Mouse (Mus musculus) MEL (cell line): ENCODE results near the gene Kcnh4.

ENCODE experiments used
- CHD2 ChIP-seq: IDR thresholded peaks from 2 replicates; pipeline ENCODE4 v1.6.1; 2011; ENCODE audit warnings: low read length, improper control_type of control experiment
- CTCF ChIP-seq, 3 experiments: IDR thresholded peaks in 2 of 3; conservative IDR thresholded peaks in 1 of 3; 2 replicates each; pipeline ENCODE4 v1.5.1; 2011 to 2012; ENCODE audit warnings: low read length in 3 of 3, low read depth in 2 of 3, mild to moderate bottlenecking in 2 of 3, improper control_type of control experiment in 1 of 3, inconsistent platforms in 1 of 3, mixed read lengths in 1 of 3, moderate library complexity in 1 of 3; ENCODE audit not compliant: control insufficient read depth in 1 of 3, insufficient read depth in 1 of 3, poor library complexity in 1 of 3, severe bottlenecking in 1 of 3
- HCFC1 ChIP-seq: IDR thresholded peaks from 2 replicates; pipeline ENCODE4 v1.6.1; 2012; ENCODE audit warnings: low read depth, mild to moderate bottlenecking, inconsistent platforms, low read length, improper control_type of control experiment, moderate library complexity
- RAD21 ChIP-seq: IDR thresholded peaks from 2 replicates; pipeline ENCODE4 v1.6.1; 2011; ENCODE audit warnings: mild to moderate bottlenecking, low read depth, low read length, improper control_type of control experiment
- TAL1 ChIP-seq: IDR thresholded peaks from 2 replicates; pipeline ENCODE4 v1.6.1; 2012; ENCODE audit warnings: mild to moderate bottlenecking, inconsistent platforms, low read length, moderate library complexity, mixed read lengths
- ZC3H11A ChIP-seq: IDR thresholded peaks from 2 replicates; pipeline ENCODE4 v1.6.1; 2012; ENCODE audit warnings: low read depth, mild to moderate bottlenecking, inconsistent platforms, low read length, improper control_type of control experiment

- TF ChIP-seq CHD2 (no peak), HCFC1 (no peak), TAL1 (no peak), RAD21 (peak; percentile 97), ZC3H11A (peak; percentile 96), CTCF (IDR thresholded peaks at IDR 0.05 in 2 of 3, conservative IDR thresholded peaks at IDR 0.05 in 1 of 3; ENCODE audit: control insufficient read depth in 1 of 3, insufficient read depth in 1 of 3, low read depth in 2 of 3, low read length in 3 of 3, poor library complexity in 1 of 3, severe bottlenecking in 1 of 3) (peak; percentile 98)
Measured at GRCm38 (mm10) chr11:100694926-100695325, 64.8 kb downstream of the Kcnh4 start.
